Comparison of ENCODE assay signal across 23 mouse cellular contexts in genomic region chr9:98685548-98685947, GRCm38 (mm10).
DNase-seq lines count a peak whose midpoint lies in the region; ATAC-seq lines count a peak whose summit lies in the region.
"Had no signal": no experiment of that assay in that cellular context is flagged by ENCODE, and none has a peak within 500 bp of the region (broad histone marks: within the 10 kb centered on the region; RNA-seq: fewer than 3 reads in every experiment).

No protein-coding gene starts in this region.

- H3K27me3 ChIP-seq in heart, embryonic 10.5 days (ENCODE audit: insufficient read depth, poor library complexity, severe bottlenecking), result no peaks in the 10 kb centered on the region
- peaks cover 8% of the 10 kb centered on the region for H3K27me3 ChIP-seq in megakaryocyte, embryonic 14.5 days (replicated peaks)
- H3K27me3 ChIP-seq in intestine, embryonic 15.5 days (replicated peaks), result no peaks in the 10 kb centered on the region
- H3K27me3 ChIP-seq: heart, embryonic 15.5 days had no signal

- no peaks in the 10 kb centered on the region for H3K9me3 ChIP-seq in heart, embryonic 10.5 days
- peaks cover 18% of the 10 kb centered on the region for H3K9me3 ChIP-seq in megakaryocyte, embryonic 14.5 days
- H3K9me3 ChIP-seq in intestine, embryonic 15.5 days, result no peaks in the 10 kb centered on the region
- H3K9me3 ChIP-seq: embryonic facial prominence, embryonic 13.5 days; heart, embryonic 15.5 days; hindbrain, embryonic 10.5 days had no signal

- H3K4me3 ChIP-seq in heart, embryonic 10.5 days, result no peak overlapping the region
- peak overlapping the region; percentile 47 for H3K4me3 ChIP-seq in megakaryocyte, embryonic 14.5 days (replicated peaks)
- H3K4me3 ChIP-seq in intestine, embryonic 15.5 days (replicated peaks), result no peak overlapping the region
- H3K4me3 ChIP-seq: embryonic facial prominence, embryonic 13.5 days; erythroblast, embryonic 14.5 days; gastrocnemius, adult 2 months; heart, embryonic 15.5 days; hindbrain, embryonic 10.5 days had no signal

- H3K36me3 ChIP-seq in heart, embryonic 10.5 days, result no peaks in the 10 kb centered on the region
- H3K36me3 ChIP-seq in megakaryocyte, embryonic 14.5 days (replicated peaks; ENCODE audit: low read length), result no peaks in the 10 kb centered on the region
- H3K36me3 ChIP-seq in intestine, embryonic 15.5 days, result no peaks in the 10 kb centered on the region
- H3K36me3 ChIP-seq: embryonic facial prominence, embryonic 13.5 days; heart, embryonic 15.5 days; hindbrain, embryonic 10.5 days had no signal

- no peak overlapping the region for H3K27ac ChIP-seq in heart, embryonic 10.5 days
- H3K27ac ChIP-seq in intestine, embryonic 15.5 days, result no peak overlapping the region
- H3K27ac ChIP-seq: embryonic facial prominence, embryonic 13.5 days; gastrocnemius, adult 2 months; heart, embryonic 15.5 days; hindbrain, embryonic 10.5 days had no signal

- no peak overlapping the region for H3K4me2 ChIP-seq in intestine, embryonic 15.5 days (replicated peaks)
- H3K4me2 ChIP-seq: embryonic facial prominence, embryonic 13.5 days; heart, embryonic 15.5 days; liver, embryonic 11.5 days had no signal

- DNase-seq in heart, embryonic 10.5 days (ENCODE audit: low spot score), result peak; percentile 66
- no peak for DNase-seq in heart, adult 8-10 months (ENCODE audit: low spot score)
- peak; percentile 62 for DNase-seq in kidney, postnatal 14 days
- no peak for DNase-seq in lung, postnatal 36 days
- DNase-seq: adrenal gland, adult 8-10 months; cerebellum, adult 2 months; cerebellum, postnatal 25 days; embryo, embryonic 11 days; gastrocnemius, adult 2 months; layer of hippocampus, postnatal 36 days; lung, adult 18-20 months; lung, postnatal 14 days; midbrain, embryonic 14.5 days had no signal

- H3K9ac ChIP-seq in intestine, embryonic 15.5 days, result no peak overlapping the region
- H3K9ac ChIP-seq: embryonic facial prominence, embryonic 13.5 days; heart, embryonic 15.5 days had no signal

- ATAC-seq in megakaryocyte, adult 5-6 weeks (ENCODE audit: poor library complexity, severe bottlenecking), result no peak
- ATAC-seq in intestine, embryonic 15.5 days, result no peak
- ATAC-seq: activated CD4-positive, CD25-positive, alpha-beta regulatory T cell, adult 4 months; forebrain, embryonic 14.5 days had no signal

- WGBS in heart, embryonic 10.5 days, result 57% methylated on average over 7 of the region's 7 CpGs
- WGBS in intestine, embryonic 15.5 days, result 66% methylated on average over 7 of the region's 7 CpGs

- H3K4me1 ChIP-seq in heart, embryonic 10.5 days, result no peaks in the 10 kb centered on the region
- H3K4me1 ChIP-seq in megakaryocyte, embryonic 14.5 days, result peaks cover 16% of the 10 kb centered on the region
- no peaks in the 10 kb centered on the region for H3K4me1 ChIP-seq in intestine, embryonic 15.5 days (replicated peaks)
- H3K4me1 ChIP-seq: embryonic facial prominence, embryonic 13.5 days; heart, embryonic 15.5 days; hindbrain, embryonic 10.5 days had no signal

Comparison
In these comparisons a context has a peak if more than half of its experiments do, and no peak if none do; other contexts are left out.
1. DNase-seq: peak in heart, embryonic 10.5 days (single experiment) and kidney, postnatal 14 days (single experiment); none in heart, adult 8-10 months (single experiment) and lung, postnatal 36 days (single experiment).